Mouse (Mus musculus): ENCODE results near the gene Tnf.

Tnf gene

GRCm38 (mm10) chr17:35233114-35233980 lies 31.5 kb upstream of the Tnf start, which contains the start of gene Atp6v1g2:
Gene Atp6v1g2 (plus strand): TSS chr17:35233660.
- no peak for DNase-seq

- DNase-seq = no peak
Observed at GRCm38 (mm10) chr17:35232659-35233058, 30.9 kb upstream of the Tnf start.

GRCm38 (mm10) chr17:35232043-35232442 lies 30.2 kb upstream of the Tnf start:
- DNase-seq = peak; percentile 79 to 86

- no peak for DNase-seq
Observed at GRCm38 (mm10) chr17:35231022-35231421, 29.2 kb upstream of the Tnf start.

GRCm38 (mm10) chr17:35226561-35227046 lies 24.8 kb upstream of the Tnf start:
- DNase-seq = no peak

- DNase-seq = no peak
Observed at GRCm38 (mm10) chr17:35225456-35225855, 23.6 kb upstream of the Tnf start.

GRCm38 (mm10) chr17:35224641-35225040 lies 22.8 kb upstream of the Tnf start:
- no peak for DNase-seq

- DNase-seq = no peak
Observed at GRCm38 (mm10) chr17:35222299-35222698, 20.5 kb upstream of the Tnf start.

- no peak for DNase-seq
Observed at GRCm38 (mm10) chr17:35220156-35220952, 18.5 kb upstream of the Tnf start, which contains the start of gene Gm16181. Gene Gm16181 (plus strand): TSS chr17:35220834.

- no peak for DNase-seq
Observed at GRCm38 (mm10) chr17:35219601-35220041, 17.8 kb upstream of the Tnf start.

GRCm38 (mm10) chr17:35218516-35219193 lies 16.8 kb upstream of the Tnf start:
- no peak for DNase-seq

GRCm38 (mm10) chr17:35213071-35213470 lies 11.3 kb upstream of the Tnf start:
- DNase-seq = no peak

- DNase-seq = no peak
Observed at GRCm38 (mm10) chr17:35210593-35210992, 8.8 kb upstream of the Tnf start.

GRCm38 (mm10) chr17:35209785-35210535 lies 8.2 kb upstream of the Tnf start:
- DNase-seq = no peak

- no peak for DNase-seq
Observed at GRCm38 (mm10) chr17:35205380-35205769, 3.6 kb upstream of the Tnf start.

GRCm38 (mm10) chr17:35204494-35205379 lies 2.9 kb upstream of the Tnf start, which contains the start of gene Lta:
Gene Lta (minus strand): TSS chr17:35205351.
- no peak for DNase-seq

- DNase-seq = no peak
Observed at GRCm38 (mm10) chr17:35202442-35202841, 635 bp upstream of the Tnf start.

GRCm38 (mm10) chr17:35201128-35201527 lies 679 bp downstream of the Tnf start:
- no peak for DNase-seq

GRCm38 (mm10) chr17:35200398-35200797 lies 1.4 kb downstream of the Tnf start:
- no peak for DNase-seq

- DNase-seq = no peak
Observed at GRCm38 (mm10) chr17:35198946-35199345, 2.9 kb downstream of the Tnf start.

GRCm38 (mm10) chr17:35198029-35198428 lies 3.8 kb downstream of the Tnf start:
- DNase-seq = no peak

Data from cerebellum, adult 18-20 months (tissue).